Mouse (Mus musculus): ENCODE measurements around the gene Anxa8. TPM values are rescaled to one million over a fixed set of nuclear protein-coding genes. Genes with fewer than 3 reads are reported as not detected.

Gene Anxa8
- polyA plus RNA-seq, 1 experiment = 6.2 TPM

- H3K4me3 ChIP-seq (ENCODE audit: control insufficient read depth, insufficient read depth, low read length) = no peak overlapping the region
- TF ChIP-seq POLR2A (IDR thresholded peaks at IDR 0.05; ENCODE audit: control insufficient read depth, extremely low read depth, insufficient read depth, low read length, poor library complexity) (no peak), CTCF (IDR thresholded peaks at IDR 0.05; ENCODE audit: borderline replicate concordance, control insufficient read depth, extremely low read depth, insufficient read depth, low read length, poor library complexity) (0 out of 2 replicates have a peak, but pooled peaks have one; percentile 41)
- 59% methylated on average over 12 of the region's 12 CpGs for WGBS
- no peaks in the 10 kb centered on the region for H3K4me1 ChIP-seq (replicated peaks; ENCODE audit: control insufficient read depth, insufficient read depth, low read length)
- no peaks in the 10 kb centered on the region for H3K27me3 ChIP-seq (ENCODE audit: control insufficient read depth, insufficient read depth, low read length)
- no peaks in the 10 kb centered on the region for H3K36me3 ChIP-seq (ENCODE audit: control insufficient read depth, insufficient read depth, low read length)
- peak; percentile 14 for DNase-seq
- no peak overlapping the region for H3K27ac ChIP-seq (ENCODE audit: control insufficient read depth, insufficient read depth, low read length)
These were observed 20.7 kb downstream of the Anxa8 start for GRCm38 (mm10) chr14:34106389-34107062.

- no peak for DNase-seq
- Histone ChIP-seq H3K27ac (ENCODE audit: control insufficient read depth, insufficient read depth, low read length) (no peak overlapping the region), H3K4me3 (ENCODE audit: control insufficient read depth, insufficient read depth, low read length) (no peak overlapping the region), H3K4me1 (replicated peaks; ENCODE audit: control insufficient read depth, insufficient read depth, low read length) (no peaks in the 10 kb centered on the region), H3K27me3 (ENCODE audit: control insufficient read depth, insufficient read depth, low read length) (no peaks in the 10 kb centered on the region), H3K36me3 (ENCODE audit: control insufficient read depth, insufficient read depth, low read length) (no peaks in the 10 kb centered on the region)
- WGBS = 8% methylated on average over 4 of the region's 4 CpGs
- no peak for TF ChIP-seq CTCF (IDR thresholded peaks at IDR 0.05; ENCODE audit: borderline replicate concordance, control insufficient read depth, extremely low read depth, insufficient read depth, low read length, poor library complexity)
These were observed 21.8 kb downstream of the Anxa8 start for GRCm38 (mm10) chr14:34107594-34107993.

- no peaks in the 10 kb centered on the region for H3K4me1 ChIP-seq (replicated peaks; ENCODE audit: control insufficient read depth, insufficient read depth, low read length)
- DNase-seq = no peak
- WGBS = 91% methylated on average over 4 of the region's 4 CpGs
- H3K27me3 ChIP-seq (ENCODE audit: control insufficient read depth, insufficient read depth, low read length) = no peaks in the 10 kb centered on the region
- no peak overlapping the region for H3K4me3 ChIP-seq (ENCODE audit: control insufficient read depth, insufficient read depth, low read length)
- TF ChIP-seq CTCF (IDR thresholded peaks at IDR 0.05; ENCODE audit: borderline replicate concordance, control insufficient read depth, extremely low read depth, insufficient read depth, low read length, poor library complexity) (no peak), POLR2A (IDR thresholded peaks at IDR 0.05; ENCODE audit: control insufficient read depth, extremely low read depth, insufficient read depth, low read length, poor library complexity) (no peak)
- no peak overlapping the region for H3K27ac ChIP-seq (ENCODE audit: control insufficient read depth, insufficient read depth, low read length)
- no peaks in the 10 kb centered on the region for H3K36me3 ChIP-seq (ENCODE audit: control insufficient read depth, insufficient read depth, low read length)
These were observed 28.5 kb downstream of the Anxa8 start for GRCm38 (mm10) chr14:34114311-34114710.

DNA sequence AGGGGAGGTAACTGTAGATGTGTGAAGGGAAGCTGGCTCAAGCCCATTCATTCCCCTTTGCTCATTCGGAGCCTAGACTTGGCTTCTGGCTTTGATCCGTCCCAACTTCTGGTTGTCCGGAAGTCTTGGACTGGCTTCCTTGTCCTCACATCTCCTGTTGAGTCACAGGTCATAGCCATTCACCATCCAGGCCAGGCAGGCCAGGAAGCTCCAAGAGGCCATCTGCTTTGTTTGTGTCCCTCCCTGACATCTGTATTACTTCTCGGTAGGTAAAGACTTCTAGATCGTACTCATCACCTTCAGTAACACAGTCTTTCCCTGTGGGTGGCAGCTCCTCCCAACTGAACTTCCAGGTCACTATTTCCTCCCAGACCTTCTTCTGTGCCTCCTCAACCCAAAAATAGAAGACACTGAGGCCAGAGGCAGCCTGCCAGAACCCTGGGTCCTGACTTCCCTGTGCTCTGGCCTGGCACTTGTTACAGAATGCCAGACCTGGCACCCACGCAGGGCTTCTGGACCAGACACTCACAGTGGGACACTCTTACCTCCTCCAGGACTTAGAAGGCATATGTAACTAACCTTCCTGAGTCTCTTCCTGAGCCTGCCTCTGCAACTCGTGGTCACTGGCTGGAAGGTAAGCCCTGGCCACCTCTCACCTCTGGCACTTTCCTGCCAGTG, 33.4 kb downstream of the Anxa8 start:
- Histone ChIP-seq H3K4me1 (replicated peaks; ENCODE audit: control insufficient read depth, insufficient read depth, low read length) (no peaks in the 10 kb centered on the region), H3K36me3 (ENCODE audit: control insufficient read depth, insufficient read depth, low read length) (no peaks in the 10 kb centered on the region), H3K27me3 (ENCODE audit: control insufficient read depth, insufficient read depth, low read length) (no peaks in the 10 kb centered on the region), H3K4me3 (ENCODE audit: control insufficient read depth, insufficient read depth, low read length) (no peak overlapping the region), H3K27ac (ENCODE audit: control insufficient read depth, insufficient read depth, low read length) (no peak overlapping the region)
- no peak for TF ChIP-seq POLR2A (IDR thresholded peaks at IDR 0.05; ENCODE audit: control insufficient read depth, extremely low read depth, insufficient read depth, low read length, poor library complexity)
- no peak for TF ChIP-seq CTCF (IDR thresholded peaks at IDR 0.05; ENCODE audit: borderline replicate concordance, control insufficient read depth, extremely low read depth, insufficient read depth, low read length, poor library complexity)
- DNase-seq = no peak
- WGBS = 76% methylated on average over 7 of the region's 7 CpGs

DNA sequence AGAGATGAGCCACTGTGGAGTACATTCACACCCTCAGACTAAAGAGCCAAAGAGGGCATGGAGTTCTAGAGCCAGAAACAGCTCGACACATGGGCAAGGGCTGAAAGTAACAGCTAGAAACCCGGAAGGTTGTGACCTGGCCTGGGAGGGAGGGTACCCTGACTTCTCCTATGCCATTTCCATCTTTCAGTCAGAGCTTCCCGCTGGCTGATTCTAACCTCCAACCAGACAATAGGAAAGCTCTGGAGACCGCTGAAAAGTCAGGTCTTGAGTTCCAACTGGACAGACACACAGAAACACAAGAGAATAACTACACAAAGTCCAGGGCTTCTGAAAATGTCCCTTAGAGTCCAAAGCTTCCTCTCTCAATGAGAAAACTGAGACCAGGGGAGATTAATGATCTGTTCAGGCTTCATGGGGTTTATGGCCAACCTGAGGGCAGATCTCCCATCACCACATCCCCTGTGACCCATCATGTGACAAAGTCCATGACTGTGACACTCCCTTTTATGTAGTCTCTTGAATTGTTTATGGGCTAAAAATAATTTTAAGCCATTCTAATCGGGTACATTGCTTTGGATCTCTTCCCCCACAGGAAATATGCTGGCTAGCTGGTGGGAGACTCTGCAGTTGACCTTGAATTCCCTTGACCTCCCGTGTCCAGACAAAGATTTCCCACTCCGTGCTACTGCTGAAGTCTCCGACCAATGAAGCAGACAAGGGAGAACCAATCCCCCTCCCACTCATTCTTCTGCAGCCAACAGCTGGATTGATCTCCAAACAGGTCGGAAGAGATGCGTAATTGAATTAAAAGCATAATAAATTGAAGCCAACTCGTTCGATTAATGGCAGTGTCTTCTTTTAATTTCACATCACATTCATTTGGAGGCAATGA, 34.5 kb downstream of the Anxa8 start:
- no peaks in the 10 kb centered on the region for H3K4me1 ChIP-seq (replicated peaks; ENCODE audit: control insufficient read depth, insufficient read depth, low read length)

DNA sequence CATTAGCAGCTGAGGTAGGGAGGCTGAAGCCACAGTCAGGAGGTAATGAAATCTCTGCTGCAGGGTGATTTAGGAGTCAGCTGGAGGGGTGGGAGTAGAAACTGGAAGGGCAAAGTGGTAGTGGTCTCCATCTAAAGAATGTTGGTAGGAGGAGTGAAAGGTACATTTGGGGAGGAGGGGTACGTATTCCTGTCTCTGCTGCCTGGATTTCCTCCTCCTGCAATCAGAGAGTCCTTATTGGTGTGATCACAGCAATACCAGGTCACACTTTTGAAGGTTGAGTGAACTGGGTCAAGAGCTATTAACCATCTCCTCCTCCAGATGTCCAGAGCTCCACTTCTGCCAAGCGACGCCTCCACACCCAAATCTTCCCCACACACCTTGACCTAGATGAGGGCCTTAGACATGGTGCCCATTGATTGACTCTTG, 35.2 kb downstream of the Anxa8 start:
- H3K4me3 ChIP-seq (ENCODE audit: control insufficient read depth, insufficient read depth, low read length) = no peak overlapping the region
- TF ChIP-seq POLR2A (IDR thresholded peaks at IDR 0.05; ENCODE audit: control insufficient read depth, extremely low read depth, insufficient read depth, low read length, poor library complexity) (no peak), CTCF (IDR thresholded peaks at IDR 0.05; ENCODE audit: borderline replicate concordance, control insufficient read depth, extremely low read depth, insufficient read depth, low read length, poor library complexity) (no peak)
- DNase-seq = no peak
- H3K4me1 ChIP-seq (replicated peaks; ENCODE audit: control insufficient read depth, insufficient read depth, low read length) = no peaks in the 10 kb centered on the region
- no peak overlapping the region for H3K27ac ChIP-seq (ENCODE audit: control insufficient read depth, insufficient read depth, low read length)
- H3K27me3 ChIP-seq (ENCODE audit: control insufficient read depth, insufficient read depth, low read length) = no peaks in the 10 kb centered on the region
- WGBS = 91% methylated on average over 3 of the region's 3 CpGs
- no peaks in the 10 kb centered on the region for H3K36me3 ChIP-seq (ENCODE audit: control insufficient read depth, insufficient read depth, low read length)

More for the DNA sequence above, 34.5 kb downstream of the Anxa8 start:
- no peak overlapping the region for H3K27ac ChIP-seq (ENCODE audit: control insufficient read depth, insufficient read depth, low read length)
- H3K4me3 ChIP-seq (ENCODE audit: control insufficient read depth, insufficient read depth, low read length) = no peak overlapping the region
- no peak for TF ChIP-seq CTCF (IDR thresholded peaks at IDR 0.05; ENCODE audit: borderline replicate concordance, control insufficient read depth, extremely low read depth, insufficient read depth, low read length, poor library complexity)
- 85% methylated on average over 12 of the region's 12 CpGs for WGBS
- no peak for DNase-seq
- no peaks in the 10 kb centered on the region for H3K36me3 ChIP-seq (ENCODE audit: control insufficient read depth, insufficient read depth, low read length)
- H3K27me3 ChIP-seq (ENCODE audit: control insufficient read depth, insufficient read depth, low read length) = no peaks in the 10 kb centered on the region
